Mouse (Mus musculus) granulocyte monocyte progenitor cell, adult 5-6 weeks (primary cell): ENCODE measurements at regions not wholly inside any gene's neighbourhood (a gene's known extent, or its start where the extent isn't known, plus 50 kb on each side); places are given as distances from the start of the nearest gene placed in this dataset.

ENCODE experiments used
- ATAC-seq: replicated peaks from 2 replicates; pipeline ENCODE4 v1.8.0; 2016; ENCODE audit warnings: mild to moderate bottlenecking, moderate TSS enrichment, inconsistent platforms; ENCODE audit not compliant: poor library complexity, severe bottlenecking

- ATAC-seq = no peak
Measured at GRCm38 (mm10) chr1:35579392-35579791, 488.8 kb upstream of the Hs6st1 start.

GRCm38 (mm10) chr1:35579992-35580391, 488.2 kb upstream of the Hs6st1 start:
- ATAC-seq = no peak

DNA sequence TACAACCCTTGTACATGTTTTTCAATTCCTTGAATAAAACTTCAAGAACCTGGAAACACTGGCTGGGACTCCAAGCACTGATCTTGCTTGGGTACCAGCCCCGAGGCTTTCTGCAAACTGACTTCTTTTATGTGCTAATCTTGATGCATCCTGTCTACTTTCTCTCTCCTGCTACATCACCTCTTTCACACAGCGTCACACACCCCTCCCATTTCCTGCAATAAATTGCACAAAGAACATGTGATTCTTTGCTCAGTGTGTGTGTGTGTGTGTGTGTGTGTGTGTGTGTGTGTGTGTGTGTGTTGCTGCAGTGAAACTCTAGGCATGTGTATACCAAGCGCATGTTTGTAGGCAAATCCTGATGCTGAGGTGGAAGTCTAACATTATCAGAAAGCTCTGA, 487.7 kb upstream of the Hs6st1 start:
- no peak for ATAC-seq

DNA sequence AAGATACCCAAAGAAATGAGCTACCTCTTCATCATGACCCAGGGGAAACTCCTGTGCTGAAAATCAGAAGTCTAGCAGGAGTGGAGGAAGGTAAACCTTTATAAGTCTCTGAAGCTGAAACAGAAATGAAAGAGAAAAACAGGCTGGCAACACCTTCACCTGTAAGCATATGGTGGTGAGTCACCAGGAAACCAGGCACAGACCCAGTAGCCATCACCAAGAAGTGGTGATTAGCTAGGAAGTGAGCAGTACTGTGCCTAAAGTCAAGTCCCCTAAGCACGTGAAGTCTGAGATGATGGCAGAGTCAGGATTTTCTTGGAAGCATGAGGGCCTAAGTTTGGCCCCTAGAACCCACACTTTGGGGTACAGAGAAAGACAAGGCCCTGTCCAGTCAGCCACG, 480.3 kb upstream of the Hs6st1 start:
- no peak for ATAC-seq

DNA sequence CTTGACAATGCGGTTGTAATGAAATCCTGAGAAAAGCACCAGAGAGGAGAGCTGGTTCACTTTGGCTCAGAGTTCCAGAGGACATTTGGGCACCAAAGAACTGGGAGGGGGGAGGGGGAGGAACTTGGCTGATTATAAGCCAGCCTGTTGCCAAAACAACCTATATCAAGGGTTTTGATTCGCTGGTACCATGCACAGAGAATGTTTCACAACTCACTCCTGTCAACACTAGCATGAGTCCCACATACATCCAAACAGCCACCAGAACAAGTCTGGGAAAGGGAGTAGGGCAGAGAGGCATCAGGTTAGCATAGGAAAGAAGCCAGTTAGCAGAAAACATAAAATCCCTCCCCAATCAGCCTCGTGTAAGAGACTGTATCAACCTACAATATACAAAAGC, 479.3 kb upstream of the Hs6st1 start:
- no peak for ATAC-seq

- no peak for ATAC-seq
Measured at GRCm38 (mm10) chr1:35600847-35601246, 467.4 kb upstream of the Hs6st1 start.

- no peak for ATAC-seq
Measured at GRCm38 (mm10) chr1:35615131-35615530, 453.1 kb upstream of the Hs6st1 start.

DNA sequence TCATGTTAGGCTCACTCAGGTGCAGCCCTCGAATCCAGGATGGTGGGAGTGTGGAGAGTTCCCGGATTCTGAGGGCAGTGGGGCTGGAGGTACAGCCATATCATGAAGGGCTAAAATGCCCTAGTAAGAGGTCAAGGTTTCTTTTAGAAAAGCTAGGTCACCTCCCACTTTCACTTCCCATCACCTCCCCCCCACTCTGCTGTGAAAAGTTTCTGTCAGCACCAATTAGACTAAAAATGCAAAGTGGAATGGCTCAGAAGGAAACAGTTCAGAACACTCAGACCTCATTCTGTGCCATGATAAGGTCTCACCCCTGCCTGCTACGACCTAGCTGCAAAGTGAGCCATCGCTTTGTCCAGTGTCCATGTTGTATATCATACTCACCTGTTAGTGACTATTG, 448.7 kb upstream of the Hs6st1 start:
- ATAC-seq = no peak

- ATAC-seq = no peak
Measured at GRCm38 (mm10) chr1:35642595-35642994, 425.6 kb upstream of the Hs6st1 start.

GRCm38 (mm10) chr1:35653119-35653956, 414.9 kb upstream of the Hs6st1 start:
- ATAC-seq = no peak

- ATAC-seq = no peak
Measured at GRCm38 (mm10) chr1:35663006-35663405, 405.2 kb upstream of the Hs6st1 start.

- ATAC-seq = no peak
Measured at GRCm38 (mm10) chr1:35673524-35673923, 394.7 kb upstream of the Hs6st1 start.

DNA sequence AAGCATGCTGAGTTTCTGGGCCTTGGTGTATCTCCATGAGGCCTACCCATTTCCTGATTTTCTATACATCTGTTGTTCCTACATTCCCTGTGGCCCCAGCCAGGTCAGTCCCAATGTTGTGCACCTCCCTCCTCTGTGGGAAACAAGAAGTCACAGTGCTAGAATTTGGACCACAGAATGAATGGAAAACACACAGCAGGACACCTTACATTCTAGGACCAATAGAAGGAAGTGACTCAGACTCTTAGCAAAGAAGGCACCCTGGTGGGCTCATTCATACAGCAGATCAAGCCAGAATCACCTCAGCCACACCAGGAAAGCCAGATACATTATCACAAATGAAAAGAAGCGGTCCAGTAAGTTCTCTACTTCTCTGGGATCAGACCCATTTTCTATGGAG, 394.2 kb upstream of the Hs6st1 start:
- ATAC-seq = no peak

GRCm38 (mm10) chr1:35682511-35682949, 385.7 kb upstream of the Hs6st1 start:
- no peak for ATAC-seq

GRCm38 (mm10) chr1:35685651-35686050, 382.5 kb upstream of the Hs6st1 start:
- no peak for ATAC-seq

GRCm38 (mm10) chr1:35694349-35694748, 373.9 kb upstream of the Hs6st1 start:
- ATAC-seq = no peak

DNA sequence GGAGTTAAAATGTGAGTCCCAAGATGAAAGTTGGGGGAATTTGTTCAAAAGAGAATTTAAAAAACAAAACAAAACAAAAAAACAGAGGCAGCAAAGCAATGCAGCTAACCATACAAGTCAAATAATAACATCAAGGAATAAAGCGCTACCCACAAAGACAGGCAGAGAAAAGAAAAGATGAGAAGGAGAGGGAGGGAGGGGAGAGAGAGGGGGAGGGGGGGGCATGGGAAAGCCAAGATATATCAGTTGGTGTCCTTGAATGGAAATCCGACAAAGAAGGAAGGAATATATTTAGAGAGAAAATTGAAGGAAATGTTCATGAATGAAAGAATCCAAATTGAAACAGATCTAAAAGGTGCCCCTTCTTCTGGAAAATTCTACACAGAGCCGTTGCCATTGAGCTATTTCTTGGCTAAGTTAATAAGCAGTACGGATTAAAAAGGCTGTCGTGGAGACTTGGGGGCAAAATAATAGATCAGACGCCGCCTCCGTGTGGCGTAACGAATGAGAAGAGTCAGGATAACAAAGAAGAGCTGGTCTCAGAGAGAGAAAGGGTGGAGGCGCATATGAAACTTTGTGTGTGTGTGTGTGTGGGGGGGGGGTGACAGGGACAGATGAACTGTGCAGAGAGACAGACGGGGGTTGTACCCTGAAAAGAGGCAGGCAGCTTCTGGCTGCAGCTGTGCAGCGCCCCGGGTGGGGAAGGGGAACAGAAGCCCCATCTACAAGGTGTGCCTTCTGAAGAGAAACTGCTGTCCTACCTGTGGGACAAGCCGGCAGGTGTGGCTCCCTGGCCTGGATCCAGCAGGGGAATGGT, 373.2 kb upstream of the Hs6st1 start:
- ATAC-seq = no peak

GRCm38 (mm10) chr1:35697218-35697617, 371.0 kb upstream of the Hs6st1 start:
- no peak for ATAC-seq

DNA sequence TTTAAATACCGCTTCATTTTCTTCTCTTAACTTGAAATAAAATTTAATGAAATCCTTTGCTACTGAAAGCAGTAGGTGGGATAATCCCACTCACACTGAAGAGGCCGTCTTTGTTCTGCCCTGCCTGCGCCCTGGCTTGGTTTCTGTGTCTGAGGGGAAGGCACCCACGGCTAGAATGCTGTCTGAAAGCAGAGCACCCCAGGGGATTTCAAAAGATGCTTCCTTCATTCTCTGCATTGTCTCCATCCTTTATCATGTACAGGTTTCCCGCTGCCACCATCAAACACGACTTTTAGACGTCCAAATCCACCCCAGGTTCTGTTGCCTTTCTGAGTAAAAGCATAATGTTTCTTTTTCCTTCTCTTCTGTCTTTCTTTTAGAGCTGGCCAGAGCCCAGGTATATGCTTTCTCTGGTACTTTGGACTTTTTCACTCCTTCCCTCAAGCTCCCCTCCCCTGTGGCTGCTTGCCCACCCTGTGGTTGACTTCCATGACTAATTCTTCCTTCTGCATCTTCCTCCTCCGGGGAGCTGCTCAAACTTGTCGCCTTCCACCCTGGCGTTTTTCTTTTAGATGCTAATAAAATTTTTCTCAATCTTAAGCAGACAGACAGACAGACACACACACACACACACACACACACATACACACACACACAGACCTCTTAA, 370.2 kb upstream of the Hs6st1 start:
- ATAC-seq = no peak

DNA sequence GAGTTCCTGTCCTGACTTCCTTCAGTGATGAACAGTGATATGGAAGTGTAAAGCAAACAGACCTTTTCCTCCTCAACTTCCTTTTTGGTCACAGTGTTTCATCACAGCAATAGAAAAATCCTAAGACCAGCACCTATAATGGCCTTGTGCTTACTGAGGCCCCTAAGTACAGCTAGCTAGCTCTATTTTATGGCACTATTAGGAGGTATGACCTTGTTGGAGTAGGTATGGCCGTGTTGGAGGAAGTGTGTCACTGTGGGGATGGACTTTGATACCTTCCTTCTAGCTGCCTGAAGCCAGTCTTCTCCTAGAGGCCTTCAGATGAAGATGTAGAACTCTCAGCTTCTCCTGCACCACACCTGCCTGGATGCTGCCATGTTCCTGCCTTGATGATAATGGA, 365.6 kb upstream of the Hs6st1 start:
- no peak for ATAC-seq

- ATAC-seq = no peak
Measured at GRCm38 (mm10) chr1:35706336-35706735, 361.9 kb upstream of the Hs6st1 start.
